Mouse (Mus musculus): ENCODE data around the gene Ntrk2.
"Not testable (repeated sequence)": the region's sequence is repeated elsewhere in the genome, so short reads cannot be mapped to it uniquely, and the experiment has no call there.

Gene Ntrk2

DNA sequence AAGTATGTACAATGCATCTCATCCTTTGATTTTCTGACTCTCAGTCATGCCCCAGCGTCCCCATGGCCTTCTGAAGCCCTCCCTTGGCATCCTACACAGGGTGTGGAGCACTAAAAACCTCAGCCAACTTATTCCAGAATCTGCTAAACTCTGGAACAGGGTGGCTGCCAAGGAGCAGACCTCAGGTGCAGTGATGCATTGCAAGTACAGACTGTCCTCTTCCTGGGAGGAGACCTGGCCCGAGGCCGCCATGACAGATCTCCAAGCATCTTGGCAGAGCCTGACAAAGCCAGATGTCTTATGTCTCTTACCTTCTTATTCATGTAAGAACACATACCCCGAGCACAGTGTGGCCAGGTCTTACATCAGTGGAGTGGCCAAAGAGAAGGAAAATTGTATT lies 250.5 kb downstream of the Ntrk2 start:
- DNase-seq: peak; percentile 86

DNA sequence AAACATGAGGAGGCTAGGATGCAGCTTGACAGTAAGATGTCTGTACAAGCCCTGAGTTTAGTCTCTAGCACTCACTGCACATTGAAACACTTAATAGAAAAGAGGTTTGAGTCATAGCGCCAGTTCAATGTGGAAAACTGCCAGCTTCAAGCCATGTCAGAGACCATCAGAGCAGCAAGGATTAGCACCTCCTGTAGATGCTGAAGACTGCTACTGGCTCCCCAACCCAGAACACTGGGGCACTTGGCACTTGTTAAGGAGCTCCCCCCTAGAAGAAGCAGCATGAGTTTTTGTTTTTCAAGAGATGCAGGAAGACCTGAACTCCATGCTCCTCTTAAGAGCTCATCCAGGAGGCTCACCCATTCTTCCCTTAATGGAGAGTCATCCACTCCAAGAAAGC lies 251.5 kb downstream of the Ntrk2 start:
- no peak for DNase-seq

- no peak for DNase-seq
Observed at GRCm38 (mm10) chr13:59059118-59059517, 252.7 kb downstream of the Ntrk2 start.

GRCm38 (mm10) chr13:59065677-59066076 lies 259.3 kb downstream of the Ntrk2 start:
- DNase-seq: no peak

- peak; percentile 68 for DNase-seq
Observed at GRCm38 (mm10) chr13:59073635-59074256, 267.4 kb downstream of the Ntrk2 start.

- no peak for DNase-seq
Observed at GRCm38 (mm10) chr13:59076489-59076888, 270.1 kb downstream of the Ntrk2 start.

DNA sequence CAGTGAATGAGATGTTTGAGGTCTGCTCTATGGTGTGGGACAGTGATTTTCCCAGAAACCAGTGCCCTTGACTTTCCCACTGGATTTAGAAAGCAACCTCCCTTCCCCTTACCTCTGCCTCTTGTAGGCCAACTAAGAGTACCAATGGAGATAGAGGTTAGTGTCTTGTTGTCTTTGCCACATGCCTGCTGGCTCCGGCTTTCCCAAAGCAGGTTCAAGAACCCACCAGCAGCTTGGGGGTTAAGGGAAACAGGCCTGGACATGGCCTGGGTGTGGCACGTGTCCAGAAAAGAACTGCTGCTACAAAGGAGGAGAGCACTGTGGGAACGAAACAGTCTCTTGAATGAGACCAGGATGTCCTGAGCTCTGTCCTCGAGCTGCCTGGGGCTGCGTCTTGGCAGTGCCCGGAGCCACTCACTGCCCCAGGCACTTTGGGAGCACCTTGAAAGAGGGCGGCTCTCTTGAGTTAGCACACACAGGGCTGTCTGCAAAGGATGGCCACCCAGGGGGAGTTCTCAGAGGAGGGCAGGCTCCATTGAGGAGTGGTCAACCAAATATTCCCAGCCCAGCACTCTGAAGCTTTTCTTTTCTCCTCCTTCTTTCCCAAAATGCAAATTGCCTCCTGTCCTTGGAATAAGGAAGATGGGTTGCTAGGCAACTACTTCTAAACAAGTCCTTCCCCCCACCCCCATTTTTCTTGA lies 273.5 kb downstream of the Ntrk2 start:
- no peak for DNase-seq

DNA sequence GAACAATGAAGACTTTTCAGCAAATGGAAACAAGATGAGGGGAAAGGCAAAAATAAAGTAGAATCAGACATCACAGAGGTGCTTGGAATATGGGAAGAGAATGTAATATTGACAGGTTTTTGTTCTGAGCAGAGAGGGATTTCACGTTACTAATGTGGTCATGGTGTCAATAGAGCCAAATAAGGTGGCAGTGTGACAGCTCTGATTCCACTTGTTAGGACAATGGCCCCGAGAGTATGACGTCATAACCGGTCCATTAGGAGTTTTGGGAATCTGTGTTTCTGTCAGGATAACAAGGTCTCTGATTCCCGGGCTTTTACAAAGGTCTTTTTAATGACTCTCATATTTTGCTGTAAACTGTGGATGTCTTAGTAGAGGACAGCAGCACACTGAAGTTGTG lies 274.1 kb downstream of the Ntrk2 start:
- no peak for DNase-seq

DNA sequence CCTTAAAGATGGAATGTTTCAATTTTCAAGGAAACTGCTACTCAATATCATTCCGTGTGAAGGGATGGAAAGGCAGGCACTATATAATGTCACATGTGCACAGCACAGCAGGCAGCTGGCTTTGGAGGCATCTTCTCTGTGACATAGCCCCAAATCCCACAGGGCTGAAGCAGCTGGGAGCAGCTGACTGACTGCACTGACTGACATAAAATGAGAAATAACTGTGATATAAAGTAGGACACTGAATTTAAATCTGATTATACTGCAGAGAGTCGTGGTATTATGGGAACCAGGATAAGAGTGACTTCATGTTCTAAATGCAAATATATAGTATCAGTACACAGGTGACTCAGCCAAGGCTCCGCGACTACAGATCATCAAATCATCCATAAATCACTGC lies 282.6 kb downstream of the Ntrk2 start:
- DNase-seq: no peak

- no peak for DNase-seq
Observed at GRCm38 (mm10) chr13:59091138-59091971, 285.0 kb downstream of the Ntrk2 start.

- no peak for DNase-seq
Observed at GRCm38 (mm10) chr13:59092045-59092857, 285.9 kb downstream of the Ntrk2 start.

DNA sequence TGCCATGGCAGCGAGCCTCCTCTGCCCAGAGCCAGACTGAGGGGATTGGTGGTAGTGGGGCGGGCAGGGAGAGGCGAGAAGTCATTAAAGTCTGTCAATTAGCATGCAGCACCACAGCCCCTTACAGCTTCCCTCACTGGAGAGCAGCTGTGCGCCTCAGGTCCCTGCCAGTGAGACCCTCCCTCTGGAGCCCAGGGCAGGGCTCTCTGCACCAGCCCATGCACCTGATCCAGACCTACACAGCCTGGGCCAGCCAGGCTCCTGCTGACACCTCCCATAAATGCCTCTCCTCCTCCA lies 286.4 kb downstream of the Ntrk2 start:
- no peak for DNase-seq

- DNase-seq: no peak
Observed at GRCm38 (mm10) chr13:59094722-59095121, 288.4 kb downstream of the Ntrk2 start.

- DNase-seq: no peak
Observed at GRCm38 (mm10) chr13:59095811-59096391, 289.5 kb downstream of the Ntrk2 start.

DNA sequence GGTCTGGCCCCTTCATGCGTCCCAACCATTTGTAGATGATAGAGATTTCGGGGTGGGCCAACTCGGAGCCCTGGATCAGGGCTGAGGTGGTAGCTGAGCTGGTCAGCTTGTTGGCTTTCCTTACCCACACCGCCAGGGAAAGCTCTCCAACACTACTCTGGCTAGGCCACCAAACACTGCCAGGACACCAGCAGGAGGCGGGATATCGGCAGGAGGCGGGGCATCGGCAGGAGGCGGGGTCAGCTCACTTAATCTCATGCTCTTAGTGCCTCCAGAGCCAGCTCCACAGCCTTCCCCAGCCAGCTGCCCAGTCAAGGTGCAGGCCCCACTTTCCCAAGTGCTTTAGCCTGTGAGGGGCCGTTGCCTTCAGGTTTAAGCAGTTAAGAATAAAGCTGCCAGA lies 293.7 kb downstream of the Ntrk2 start:
- DNase-seq: no peak

- not testable (repeated sequence) for DNase-seq
Observed at GRCm38 (mm10) chr13:59107791-59108190, 301.4 kb downstream of the Ntrk2 start.

GRCm38 (mm10) chr13:59110107-59110506 lies 303.7 kb downstream of the Ntrk2 start:
- no peak for DNase-seq

- DNase-seq: no peak
Observed at GRCm38 (mm10) chr13:59114684-59115083, 308.3 kb downstream of the Ntrk2 start.

GRCm38 (mm10) chr13:59115551-59115950 lies 309.2 kb downstream of the Ntrk2 start:
- no peak for DNase-seq

DNA sequence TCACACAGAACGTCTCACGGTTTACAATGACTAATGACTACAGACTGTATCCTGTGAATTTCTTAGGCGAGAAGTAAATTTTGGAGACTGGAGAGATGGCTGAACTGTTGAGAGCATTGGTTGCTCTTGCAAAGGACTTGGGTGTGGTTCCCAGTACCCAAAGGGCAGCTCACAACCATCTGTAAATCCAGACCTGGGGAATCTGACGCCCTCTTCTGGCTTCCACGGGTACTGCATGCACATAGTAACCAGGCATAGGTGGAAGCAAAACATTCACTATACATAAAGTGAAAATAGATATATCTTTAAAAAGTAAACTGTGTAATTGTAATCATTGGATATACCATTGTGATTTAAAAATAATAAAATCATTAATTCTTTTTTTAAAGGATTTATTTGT lies 310.9 kb downstream of the Ntrk2 start:
- no peak for DNase-seq

- no peak for DNase-seq
Observed at GRCm38 (mm10) chr13:59119596-59120394, 313.4 kb downstream of the Ntrk2 start.
